Mouse (Mus musculus) left cerebral cortex, postnatal 14 days (tissue): Measurements from ENCODE around the gene Tube1. TPM values are rescaled to one million over a fixed set of nuclear protein-coding genes. Genes with fewer than 3 reads are reported as not detected.

Source experiments
- DNase-seq, 2 experiments: peaks; one replicate each; pipeline ENCODE4 v3.0.0; 2021 to 2022; ENCODE audit warnings: low spot score in 2 of 2, mixed read lengths in 1 of 2
- intact Hi-C: fragments of 180-260 bp; cut with DNase I; formaldehyde crosslinking; loops from one replicate; pipeline ENCODE4 v1.15.1; 2025
- long read RNA-seq, 2 experiments: library from polyadenylated mRNA; stranded (forward); transcript quantifications; one replicate each; pipeline ENCODE4 v2.0.0; 2021
- total RNA-seq, 2 experiments: library from RNA; stranded (reverse); gene quantifications; 2 replicates each; pipeline ENCODE4 v1.2.3; 2021

The Tube1 gene
- total RNA-seq = 1 to 10 TPM; 2.4 to 3.0 TPM
- long read RNA-seq, experiment 1, partial matches to known transcripts = 0 of 1 reads
- long read RNA-seq, experiment 1, other reads (novel, unspliced or antisense) = 1 of 1 reads
- long read RNA-seq, experiment 2, partial matches to known transcripts = 0 of 1 reads
- long read RNA-seq, experiment 2, other reads (novel, unspliced or antisense) = 0 of 1 reads

- intact Hi-C loops = no loop called here
- DNase-seq = peak; percentile 95 to 97
These were observed at the start of gene Tube1, which contains the start of gene Fam229b for GRCm38 (mm10) chr10:39133462-39134310. Tube1 (plus strand) TSS chr10:39133976. Fam229b (minus strand) TSS chr10:39133914.

GRCm38 (mm10) chr10:39096981-39097380, 36.8 kb upstream of the Tube1 start:
- intact Hi-C loops = no loop called here
- peak; percentile 25 to 36 for DNase-seq

- no peak for DNase-seq
- intact Hi-C loops = no loop called here
These were observed 35.0 kb upstream of the Tube1 start for GRCm38 (mm10) chr10:39098746-39099145.

- no peak for DNase-seq
- intact Hi-C loops = no loop called here
These were observed 28.9 kb upstream of the Tube1 start for GRCm38 (mm10) chr10:39104803-39105449.

GRCm38 (mm10) chr10:39106413-39106812, 27.4 kb upstream of the Tube1 start:
- intact Hi-C loops = no loop called here
- DNase-seq = no peak

GRCm38 (mm10) chr10:39106935-39107334, 26.8 kb upstream of the Tube1 start:
- intact Hi-C loops = no loop called here
- DNase-seq = no peak

- DNase-seq = no peak
- intact Hi-C loops = no loop called here
These were observed 24.8 kb upstream of the Tube1 start for GRCm38 (mm10) chr10:39108837-39109488.

GRCm38 (mm10) chr10:39109489-39109874, 24.3 kb upstream of the Tube1 start:
- intact Hi-C loops = no loop called here

GRCm38 (mm10) chr10:39121412-39121811, 12.4 kb upstream of the Tube1 start:
- intact Hi-C loops = no loop called here

More at GRCm38 (mm10) chr10:39109489-39109874, 24.3 kb upstream of the Tube1 start:
- DNase-seq = no peak

GRCm38 (mm10) chr10:39137766-39138165, 4.0 kb downstream of the Tube1 start:
- no peak for DNase-seq
- intact Hi-C loops = no loop called here

More at GRCm38 (mm10) chr10:39121412-39121811, 12.4 kb upstream of the Tube1 start:
- peak in 1 of 2 experiments; percentile 21 for DNase-seq

- no peak for DNase-seq
- intact Hi-C loops = no loop called here
These were observed 5.0 kb downstream of the Tube1 start for GRCm38 (mm10) chr10:39138761-39139160.

- no peak for DNase-seq
- intact Hi-C loops = no loop called here
These were observed 7.1 kb downstream of the Tube1 start for GRCm38 (mm10) chr10:39140843-39141242.

- intact Hi-C loops = no loop called here
- DNase-seq = no peak
These were observed 7.6 kb downstream of the Tube1 start for GRCm38 (mm10) chr10:39141401-39141800.

- intact Hi-C loops = no loop called here
- no peak for DNase-seq
These were observed 8.4 kb downstream of the Tube1 start for GRCm38 (mm10) chr10:39142216-39142615.

- DNase-seq = no peak
These were observed 22.9 kb downstream of the Tube1 start for GRCm38 (mm10) chr10:39156719-39157118.

GRCm38 (mm10) chr10:39157321-39157720, 23.5 kb downstream of the Tube1 start:
- intact Hi-C loops = no loop called here
- no peak for DNase-seq

More at GRCm38 (mm10) chr10:39156719-39157118, 22.9 kb downstream of the Tube1 start:
- intact Hi-C loops = no loop called here

GRCm38 (mm10) chr10:39158306-39158705, 24.5 kb downstream of the Tube1 start:
- intact Hi-C loops = no loop called here
- no peak for DNase-seq

- DNase-seq = no peak
- intact Hi-C loops = no loop called here
These were observed 27.6 kb downstream of the Tube1 start for GRCm38 (mm10) chr10:39161406-39161805.

GRCm38 (mm10) chr10:39162666-39163484, 29.1 kb downstream of the Tube1 start:
- intact Hi-C loops = no loop called here
- no peak for DNase-seq
